Comparison of ENCODE assay signal across 24 mouse cellular contexts in genomic region chr4:82056671-82057070, GRCm38 (mm10).
DNase-seq lines count a peak whose midpoint lies in the region; ATAC-seq lines count a peak whose summit lies in the region.
"Had no signal": no experiment of that assay in that cellular context is flagged by ENCODE, and none has a peak within 500 bp of the region (broad histone marks: within the 10 kb centered on the region; RNA-seq: fewer than 3 reads in every experiment).

No protein-coding gene starts in this region.

- H3K4me2 ChIP-seq in heart, embryonic 11.5 days: no peak overlapping the region
- H3K4me2 ChIP-seq: embryonic facial prominence, embryonic 15.5 days; forebrain, embryonic 15.5 days; limb, embryonic 12.5 days; liver, embryonic 11.5 days; stomach, embryonic 15.5 days had no signal

- H3K27me3 ChIP-seq in heart, embryonic 11.5 days (ENCODE audit: control insufficient read depth, insufficient read depth, low read length): no peaks in the 10 kb centered on the region
- H3K27me3 ChIP-seq: embryonic facial prominence, embryonic 15.5 days; forebrain, embryonic 15.5 days; limb, embryonic 12.5 days; stomach, embryonic 15.5 days had no signal

- WGBS in heart, embryonic 11.5 days (ENCODE audit: insufficient replicate concordance): 76% methylated on average over 1 of the region's 1 CpGs

- DNase-seq in heart, postnatal 14 days: peak; percentile 18 to 59
- peak; percentile 91 for DNase-seq in Muller cell, postnatal 12 days (ENCODE audit: inconsistent ontology term)
- peak; percentile 71 to 74 for DNase-seq in kidney, adult 8-10 months
- peak; percentile 36 to 51 for DNase-seq in kidney, postnatal 4 days
- DNase-seq in left cerebral cortex, postnatal 14 days (ENCODE audit: low spot score in 2 of 2): no peak
- no peak for DNase-seq in frontal cortex, postnatal 10 days (ENCODE audit: low spot score in 2 of 2)
- DNase-seq: adrenal gland, postnatal 25 days; cerebellum, adult 11 months; cerebellum, adult 9-11 months; gastrocnemius, postnatal 14 days; layer of hippocampus, postnatal 36 days; liver, postnatal 0 days; right cerebral cortex, adult 18-20 months; thymus, postnatal 25 days had no signal

- no peaks in the 10 kb centered on the region for H3K4me1 ChIP-seq in heart, embryonic 11.5 days (ENCODE audit: control insufficient read depth, insufficient read depth, low read length)
- H3K4me1 ChIP-seq: embryonic facial prominence, embryonic 15.5 days; forebrain, embryonic 15.5 days; limb, embryonic 12.5 days; midbrain, embryonic 10.5 days; stomach, embryonic 15.5 days had no signal

- H3K9me3 ChIP-seq in heart, embryonic 11.5 days (replicated peaks; ENCODE audit: control insufficient read depth, low read length): no peaks in the 10 kb centered on the region
- H3K9me3 ChIP-seq: embryonic facial prominence, embryonic 15.5 days; forebrain, embryonic 15.5 days; limb, embryonic 12.5 days; midbrain, embryonic 10.5 days; stomach, embryonic 15.5 days had no signal

- H3K4me3 ChIP-seq in heart, embryonic 11.5 days (ENCODE audit: low read depth, low read length): no peak overlapping the region
- H3K4me3 ChIP-seq: embryonic facial prominence, embryonic 15.5 days; forebrain, embryonic 15.5 days; limb, embryonic 12.5 days; midbrain, embryonic 10.5 days; stomach, embryonic 15.5 days had no signal

- H3K36me3 ChIP-seq in heart, embryonic 11.5 days (ENCODE audit: control insufficient read depth, insufficient read depth, low read length): no peaks in the 10 kb centered on the region
- H3K36me3 ChIP-seq: embryonic facial prominence, embryonic 15.5 days; forebrain, embryonic 15.5 days; limb, embryonic 12.5 days; midbrain, embryonic 10.5 days; stomach, embryonic 15.5 days had no signal

- no peak overlapping the region for H3K27ac ChIP-seq in heart, embryonic 11.5 days (ENCODE audit: low read depth, low read length)
- H3K27ac ChIP-seq: embryonic facial prominence, embryonic 15.5 days; forebrain, embryonic 15.5 days; limb, embryonic 12.5 days; midbrain, embryonic 10.5 days; stomach, embryonic 15.5 days had no signal

- intact Hi-C loops in heart, postnatal 14 days (cut with DNase I): no loop called here
- intact Hi-C loops in left cerebral cortex, postnatal 14 days (cut with DNase I): no loop called here

- no peak for ATAC-seq in heart, embryonic 11.5 days (replicated peaks; ENCODE audit: insufficient number of reproducible peaks, low FRiP score, low TSS enrichment)
- ATAC-seq: forebrain, embryonic 15.5 days; intestine, postnatal 0 days; liver, postnatal 0 days; lung, postnatal 0 days; midbrain, embryonic 16.5 days had no signal

- H3K9ac ChIP-seq in heart, embryonic 11.5 days (ENCODE audit: low read depth, low read length): no peak overlapping the region
- H3K9ac ChIP-seq: embryonic facial prominence, embryonic 15.5 days; forebrain, embryonic 15.5 days; limb, embryonic 12.5 days; liver, postnatal 0 days; stomach, embryonic 15.5 days had no signal

Comparison
In these comparisons a context has a peak if more than half of its experiments do, and no peak if none do; other contexts are left out.
1. DNase-seq: peak in heart, postnatal 14 days (2 of 2), Muller cell, postnatal 12 days (single experiment), kidney, adult 8-10 months (2 of 2) and kidney, postnatal 4 days (2 of 2); none in left cerebral cortex, postnatal 14 days (0 of 2) and frontal cortex, postnatal 10 days (0 of 2).